Mouse (Mus musculus) cerebellum, postnatal 10 days (tissue): ENCODE data around the gene Higd1b.

Experiments
- DNase-seq, 2 experiments: peaks; one replicate each; pipeline ENCODE4 v3.0.0; 2021; ENCODE audit warnings: mixed read lengths in 2 of 2

The Higd1b gene

GRCm38 (mm10) chr11:102835549-102835948 is at the start of gene Higd1b:
Higd1b (plus strand) TSS chr11:102835849.
- no peak for DNase-seq

GRCm38 (mm10) chr11:102787688-102788177 is 47.9 kb upstream of the Higd1b start:
- DNase-seq = no peak

- no peak for DNase-seq
Observed at GRCm38 (mm10) chr11:102791682-102792445, 43.8 kb upstream of the Higd1b start.

GRCm38 (mm10) chr11:102794157-102794556 is 41.5 kb upstream of the Higd1b start:
- no peak for DNase-seq

- no peak for DNase-seq
Observed at GRCm38 (mm10) chr11:102803453-102803852, 32.2 kb upstream of the Higd1b start.

- no peak for DNase-seq
Observed at GRCm38 (mm10) chr11:102808246-102808645, 27.4 kb upstream of the Higd1b start.

- DNase-seq = peak; percentile 51 to 58
Observed at GRCm38 (mm10) chr11:102810721-102811485, 24.7 kb upstream of the Higd1b start.

GRCm38 (mm10) chr11:102814881-102815280 is 20.8 kb upstream of the Higd1b start:
- no peak for DNase-seq

GRCm38 (mm10) chr11:102818121-102819020 is 17.3 kb upstream of the Higd1b start:
- peak; percentile 53 to 60 for DNase-seq

GRCm38 (mm10) chr11:102819021-102819782 is 16.4 kb upstream of the Higd1b start, which contains the start of gene Gjc1:
Gjc1 (minus strand) TSS chr11:102819700.
- DNase-seq = peak; percentile 84 to 90

- DNase-seq = no peak
Observed at GRCm38 (mm10) chr11:102819783-102820385, 15.8 kb upstream of the Higd1b start.

GRCm38 (mm10) chr11:102820432-102820831 is 15.2 kb upstream of the Higd1b start:
- no peak for DNase-seq

- peak in 1 of 2 experiments; percentile 18 for DNase-seq
Observed at GRCm38 (mm10) chr11:102821231-102821630, 14.4 kb upstream of the Higd1b start.

- no peak for DNase-seq
Observed at GRCm38 (mm10) chr11:102826476-102826875, 9.2 kb upstream of the Higd1b start.

GRCm38 (mm10) chr11:102827097-102827496 is 8.6 kb upstream of the Higd1b start:
- DNase-seq = no peak

- no peak for DNase-seq
Observed at GRCm38 (mm10) chr11:102830276-102830675, 5.4 kb upstream of the Higd1b start.

GRCm38 (mm10) chr11:102832700-102833297 is 2.9 kb upstream of the Higd1b start:
- no peak for DNase-seq

GRCm38 (mm10) chr11:102834219-102834618 is 1.4 kb upstream of the Higd1b start:
- no peak for DNase-seq

- no peak for DNase-seq
Observed at GRCm38 (mm10) chr11:102836146-102836545, 497 bp downstream of the Higd1b start.

GRCm38 (mm10) chr11:102837385-102837784 is 1.7 kb downstream of the Higd1b start:
- no peak for DNase-seq

- DNase-seq = no peak
Observed at GRCm38 (mm10) chr11:102838126-102838525, 2.5 kb downstream of the Higd1b start.
